Mouse (Mus musculus): ENCODE measurements at regions not wholly inside any gene's neighbourhood (a gene's known extent, or its start where the extent isn't known, plus 50 kb on each side); places are given as distances from the start of the nearest gene placed in this dataset.

GRCm38 (mm10) chr7:111417735-111418134, 334.9 kb upstream of the Eif4g2 start:
- TF ChIP-seq CTCF (IDR thresholded peaks at IDR 0.05; ENCODE audit: insufficient read depth, low read depth, low read length) (no peak), POLR2A (IDR thresholded peaks at IDR 0.05; ENCODE audit: insufficient read depth, low read depth, low read length) (no peak)
